Mouse (Mus musculus) lung, embryonic 14.5 days (tissue): ENCODE results near the gene Cdca5. TPM values are rescaled to one million over a fixed set of nuclear protein-coding genes. Genes with fewer than 3 reads are reported as not detected.
"Not testable (repeated sequence)": the region's sequence is repeated elsewhere in the genome, so short reads cannot be mapped to it uniquely, and the experiment has no call there.

Source experiments
- ATAC-seq: fragments of 200-750 bp; cut with Nextera tagmentation; 2 replicates; pipeline ENCODE4 v1.8.0; 2017; ENCODE audit warnings: mild to moderate bottlenecking, moderate TSS enrichment, moderate library complexity; ENCODE audit not compliant: insufficient read depth
- DNase-seq: peaks from one replicate; pipeline ENCODE4 v3.0.0-alpha.2; 2015
- H3K27ac ChIP-seq: fragments of 300-500 bp; sonication (generic); 2 replicates; pipeline ENCODE4 v1.5.1; 2014; ENCODE audit warnings: low read depth, mild to moderate bottlenecking, moderate library complexity
- H3K27me3 ChIP-seq: fragments of 300-500 bp; sonication (generic); 2 replicates; pipeline ENCODE4 v1.6.1; 2014; ENCODE audit warnings: low read length, control low read depth; ENCODE audit not compliant: insufficient read depth
- H3K36me3 ChIP-seq: fragments of 300-500 bp; sonication (generic); 2 replicates; pipeline ENCODE4 v1.6.1; 2014; ENCODE audit warnings: control low read depth; ENCODE audit not compliant: insufficient read depth
- H3K4me1 ChIP-seq: fragments of 300-500 bp; sonication (generic); 2 replicates; pipeline ENCODE4 v1.6.1; 2014; ENCODE audit warnings: antibody characterized with exemption, control low read depth; ENCODE audit not compliant: insufficient read depth
- H3K4me2 ChIP-seq: fragments of 300-500 bp; sonication (generic); 2 replicates; pipeline ENCODE4 v1.6.1; 2014; ENCODE audit warnings: mild to moderate bottlenecking
- H3K4me3 ChIP-seq: fragments of 300-500 bp; sonication (generic); 2 replicates; pipeline ENCODE4 v1.5.1; 2014; ENCODE audit warnings: low read depth, low read length
- H3K9ac ChIP-seq: fragments of 300-500 bp; sonication (generic); 2 replicates; pipeline ENCODE4 v1.6.1; 2014
- H3K9me3 ChIP-seq: fragments of 300-500 bp; sonication (generic); 2 replicates; pipeline ENCODE4 v1.6.1; 2016; ENCODE audit warnings: low read depth, low read length, control low read depth
- CTCF ChIP-seq: IDR thresholded peaks from 2 replicates; pipeline ENCODE4 v1.5.1; 2016; ENCODE audit warnings: antibody characterized with exemption, low read depth
- WGBS: fragments of 180-500 bp; shearing (Covaris S2); extraction: QIAGEN DNeasy Blood & Tissue Kit; methylation state at CpG from one replicate; pipeline ENCODE4 v1.1.7; 2014; 5-methylcytosine and 5-hydroxymethylcytosine counted together
- microRNA-seq: library from miRNA; unstranded; fragments of <30 nt; microRNA quantifications from one replicate; pipeline ENCODE4, GENCODE M21; 2016; ENCODE audit warnings: borderline number of aligned reads
- polyA plus RNA-seq: library from polyadenylated mRNA; unstranded; fragments of >200 nt; fragmentation: Nextera tagmentation; extraction: Ambion mirVana; gene quantifications from 2 replicates; pipeline ENCODE4 v1.2.1, GENCODE M21; 2014

The Cdca5 gene
- polyA plus RNA-seq, 1 experiment from 2014 or later: 52.7 TPM

- H3K9ac ChIP-seq: no peak overlapping the region
- H3K36me3 ChIP-seq: peaks cover 29% of the 10 kb centered on the region
- TF ChIP-seq CTCF: no peak
- H3K4me3 ChIP-seq: no peak overlapping the region
- H3K9me3 ChIP-seq: no peaks in the 10 kb centered on the region
- DNase-seq (no peak), ATAC-seq (no peak)
- H3K27ac ChIP-seq: no peak overlapping the region
- H3K27me3 ChIP-seq: no peaks in the 10 kb centered on the region
- WGBS: 84% methylated on average over 7 of the region's 7 CpGs
- no peak overlapping the region for H3K4me2 ChIP-seq
- peaks cover 3% of the 10 kb centered on the region; the same call in 1 of the 2 replicates for H3K4me1 ChIP-seq
Observed at GRCm38 (mm10) chr19:6132171-6132827, 47.5 kb downstream of the Cdca5 start.

- H3K4me3 ChIP-seq, H3K9me3 ChIP-seq, H3K4me1 ChIP-seq, H3K9ac ChIP-seq, H3K4me2 ChIP-seq, ATAC-seq, H3K27ac ChIP-seq, H3K27me3 ChIP-seq, DNase-seq: not testable (repeated sequence)
- WGBS: 29% methylated on average over 1 of the region's 1 CpGs
- peaks cover 34% of the 10 kb centered on the region for H3K36me3 ChIP-seq
Observed at GRCm38 (mm10) chr19:6133197-6133596, 48.4 kb downstream of the Cdca5 start.

- no peaks in the 10 kb centered on the region for H3K27me3 ChIP-seq
Observed at GRCm38 (mm10) chr19:6136397-6136796, 51.6 kb downstream of the Cdca5 start.

GRCm38 (mm10) chr19:6139701-6140100 is 54.9 kb downstream of the Cdca5 start:
- H3K27me3 ChIP-seq: no peaks in the 10 kb centered on the region
- ATAC-seq (no peak), DNase-seq (no peak)
- H3K4me2 ChIP-seq: peak overlapping the region; percentile 82
- peaks cover 28% of the 10 kb centered on the region for H3K36me3 ChIP-seq
- peak overlapping the region; percentile 74 for H3K4me3 ChIP-seq
- no peaks in the 10 kb centered on the region for H3K9me3 ChIP-seq
- TF ChIP-seq CTCF: no peak
- WGBS: 97% methylated on average over 6 of the region's 6 CpGs
- peaks cover 7% of the 10 kb centered on the region; the same call in 1 of the 2 replicates for H3K4me1 ChIP-seq
- no peak overlapping the region for H3K27ac ChIP-seq
- H3K9ac ChIP-seq: peak overlapping the region; percentile 83

More at GRCm38 (mm10) chr19:6136397-6136796, 51.6 kb downstream of the Cdca5 start:
- Histone ChIP-seq H3K36me3 (peaks cover 34% of the 10 kb centered on the region), H3K9ac (no peak overlapping the region), H3K27ac (no peak overlapping the region), H3K4me1 (peaks cover 4% of the 10 kb centered on the region; the same call in 1 of the 2 replicates), H3K4me2 (no peak overlapping the region), H3K4me3 (no peak overlapping the region), H3K9me3 (no peaks in the 10 kb centered on the region)
- TF ChIP-seq CTCF: no peak
- 80% methylated on average over 3 of the region's 3 CpGs for WGBS
- ATAC-seq (no peak), DNase-seq (no peak)

- TF ChIP-seq CTCF: no peak
- ATAC-seq (no peak), DNase-seq (no peak)
- Histone ChIP-seq H3K9me3 (no peaks in the 10 kb centered on the region), H3K9ac (peak overlapping the region; percentile 83), H3K36me3 (peaks cover 22% of the 10 kb centered on the region; the same call in 1 of the 2 replicates), H3K4me1 (peaks cover 7% of the 10 kb centered on the region; the same call in 1 of the 2 replicates), H3K4me2 (peak overlapping the region; percentile 82), H3K27me3 (no peaks in the 10 kb centered on the region), H3K4me3 (peak overlapping the region; percentile 74), H3K27ac (peak overlapping the region; percentile 97)
- 5% methylated on average over 16 of the region's 16 CpGs for WGBS
Observed at GRCm38 (mm10) chr19:6140374-6140677, 55.5 kb downstream of the Cdca5 start.

- peak within 1 kb of the TSS; percentile 97 for H3K27ac ChIP-seq
- peak within 1 kb of the TSS; percentile 82 for H3K4me2 ChIP-seq
- H3K4me1 ChIP-seq: peaks cover 7% of the 10 kb centered on the region; the same call in 1 of the 2 replicates
- H3K27me3 ChIP-seq: no peaks in the 10 kb centered on the region
- WGBS: under 1% methylated on average over 67 of the region's 68 CpGs
- peak within 1 kb of the TSS; percentile 74 for H3K4me3 ChIP-seq
- ATAC-seq (peak; percentile 93), DNase-seq (peak; percentile 99)
- H3K9ac ChIP-seq: peak within 1 kb of the TSS; percentile 83
- peak; percentile 92 for TF ChIP-seq CTCF
- H3K36me3 ChIP-seq: peaks cover 17% of the 10 kb centered on the region; the same call in 1 of the 2 replicates
- H3K9me3 ChIP-seq: no peaks in the 10 kb centered on the region
Observed at GRCm38 (mm10) chr19:6140678-6141393, 56.1 kb downstream of the Cdca5 start, which contains the start of gene Batf2. Batf2 (plus strand) TSS chr19:6140983.

- H3K27me3 ChIP-seq: no peaks in the 10 kb centered on the region
- peak within 1 kb of the TSS; percentile 97 for H3K27ac ChIP-seq
- peak within 1 kb of the TSS; percentile 82 for H3K4me2 ChIP-seq
- peaks cover 12% of the 10 kb centered on the region; the same call in 1 of the 2 replicates for H3K36me3 ChIP-seq
- TF ChIP-seq CTCF: peak; percentile 57
- H3K4me3 ChIP-seq: peak within 1 kb of the TSS; percentile 74
- peaks cover 7% of the 10 kb centered on the region; the same call in 1 of the 2 replicates for H3K4me1 ChIP-seq
- peak within 1 kb of the TSS; percentile 83 for H3K9ac ChIP-seq
- no peaks in the 10 kb centered on the region for H3K9me3 ChIP-seq
- DNase-seq: peak; percentile 96
- peak; percentile 78 for ATAC-seq
- under 1% methylated on average over 15 of the region's 15 CpGs for WGBS
Observed at GRCm38 (mm10) chr19:6141394-6141749, 56.6 kb downstream of the Cdca5 start, which contains the start of gene Arl2. Arl2 (minus strand) TSS chr19:6141548.

Small RNA genes within 50 kb of the gene (microRNA-seq; reads per million reads assigned to microRNA genes)
- gene Mir6988: 1.7 reads per million

Other genes with a start within 250 kb of the Cdca5 start
- 37.9 and 42.2 TPM in 2 replicates for gene Frmd8, start 209.7 kb upstream of the Cdca5 start, polyA plus RNA-seq
- gene Slc25a45, start 207.2 kb upstream of the Cdca5 start, polyA plus RNA-seq: 2.4 TPM in 2 replicates
- 2.7 and 3.8 TPM in 2 replicates for gene Tigd3, start 190.8 kb upstream of the Cdca5 start, polyA plus RNA-seq
- 147 and 162 TPM in 2 replicates for gene Dpf2, start 172.0 kb upstream of the Cdca5 start, polyA plus RNA-seq
- gene Cdc42ep2, start 160.2 kb upstream of the Cdca5 start, polyA plus RNA-seq: 9.8 and 9.9 TPM in 2 replicates
- 88.7 and 89.3 TPM in 2 replicates for gene Pola2, start 120.8 kb upstream of the Cdca5 start, polyA plus RNA-seq
- not detected in 2 replicates for gene Slc22a20, start 98.8 kb upstream of the Cdca5 start, polyA plus RNA-seq
- gene Capn1, start 69.1 kb upstream of the Cdca5 start, polyA plus RNA-seq: 9.6 and 11.3 TPM in 2 replicates
- 30.0 and 34.3 TPM in 2 replicates for gene Syvn1, start 38.4 kb upstream of the Cdca5 start, polyA plus RNA-seq
- 78.8 and 80.2 TPM in 2 replicates for gene Mrpl49, start 27.2 kb upstream of the Cdca5 start, polyA plus RNA-seq
- gene Fau, start 27.1 kb upstream of the Cdca5 start, polyA plus RNA-seq: 825 and 884 TPM in 2 replicates
- gene Znhit2, start 23.8 kb upstream of the Cdca5 start, polyA plus RNA-seq: 33.8 and 34.3 TPM in 2 replicates
- gene Tm7sf2, start 16.6 kb upstream of the Cdca5 start, polyA plus RNA-seq: 11.3 and 14.9 TPM in 2 replicates
- gene Vps51, start 7.8 kb upstream of the Cdca5 start, polyA plus RNA-seq: 63.2 and 63.5 TPM in 2 replicates
- not detected in 2 replicates for gene Tmem262, start 5.0 kb upstream of the Cdca5 start, polyA plus RNA-seq
- 1.0 and 1.6 TPM in 2 replicates for gene Gm28374, start 2.7 kb upstream of the Cdca5 start, polyA plus RNA-seq
- 68.8 and 72.3 TPM in 2 replicates for gene Zfpl1, start within 50 bp of the Cdca5 start, polyA plus RNA-seq
- 0.68 TPM in 1 of 2 replicates, not detected in the other for gene AC131692.1, start 9.4 kb downstream of the Cdca5 start, polyA plus RNA-seq
- gene Naaladl1, start 20.8 kb downstream of the Cdca5 start, polyA plus RNA-seq: 0.51 and 0.57 TPM in 2 replicates
- 55.2 and 56.5 TPM in 2 replicates for gene Sac3d1, start 33.7 kb downstream of the Cdca5 start, polyA plus RNA-seq
- 28.6 and 35.3 TPM in 2 replicates for gene Snx15, start 43.3 kb downstream of the Cdca5 start, polyA plus RNA-seq
- gene Batf2, start 56.0 kb downstream of the Cdca5 start, polyA plus RNA-seq: 0.18 and 0.28 TPM in 2 replicates
- gene Arl2, start 56.6 kb downstream of the Cdca5 start, polyA plus RNA-seq: 78.8 and 89.2 TPM in 2 replicates
- gene Majin, start 99.4 kb downstream of the Cdca5 start, polyA plus RNA-seq: not detected in 2 replicates
- gene Gpha2, start 141.4 kb downstream of the Cdca5 start, polyA plus RNA-seq: 0.54 and 0.78 TPM in 2 replicates
- gene Ppp2r5b, start 150.9 kb downstream of the Cdca5 start, polyA plus RNA-seq: 16.4 and 19.3 TPM in 2 replicates
- gene Atg2a, start 156.7 kb downstream of the Cdca5 start, polyA plus RNA-seq: 11.9 and 13.0 TPM in 2 replicates
- gene Ehd1, start 191.7 kb downstream of the Cdca5 start, polyA plus RNA-seq: 50.3 and 53.2 TPM in 2 replicates
- gene Cdc42bpg, start 221.5 kb downstream of the Cdca5 start, polyA plus RNA-seq: 0.82 and 1.2 TPM in 2 replicates
- gene Men1, start 250.0 kb downstream of the Cdca5 start, polyA plus RNA-seq: 60.3 and 68.6 TPM in 2 replicates